Mouse (Mus musculus): Measurements from ENCODE around the gene Dlg2.

The Dlg2 gene

DNA sequence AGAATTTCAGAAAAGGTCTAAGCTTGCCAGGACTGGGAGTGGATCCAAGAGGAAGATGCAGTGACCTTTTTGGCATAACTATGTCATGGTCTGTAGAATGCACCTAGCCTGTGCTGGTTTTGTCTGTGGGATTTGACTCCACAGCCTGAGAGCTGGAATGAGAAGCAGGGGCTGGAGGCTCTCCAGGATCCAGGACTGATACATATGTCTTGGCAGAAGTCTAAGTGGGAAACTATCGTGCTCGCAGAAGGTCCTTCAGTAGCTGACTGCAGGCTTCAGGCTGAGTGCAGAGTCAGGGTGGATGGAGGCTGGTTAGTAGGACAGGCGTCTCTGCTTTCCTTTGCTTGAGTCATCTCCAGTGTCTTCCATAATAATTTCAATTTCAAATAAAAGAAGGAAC is 807.7 kb downstream of the Dlg2 start:
- no peak for DNase-seq

DNA sequence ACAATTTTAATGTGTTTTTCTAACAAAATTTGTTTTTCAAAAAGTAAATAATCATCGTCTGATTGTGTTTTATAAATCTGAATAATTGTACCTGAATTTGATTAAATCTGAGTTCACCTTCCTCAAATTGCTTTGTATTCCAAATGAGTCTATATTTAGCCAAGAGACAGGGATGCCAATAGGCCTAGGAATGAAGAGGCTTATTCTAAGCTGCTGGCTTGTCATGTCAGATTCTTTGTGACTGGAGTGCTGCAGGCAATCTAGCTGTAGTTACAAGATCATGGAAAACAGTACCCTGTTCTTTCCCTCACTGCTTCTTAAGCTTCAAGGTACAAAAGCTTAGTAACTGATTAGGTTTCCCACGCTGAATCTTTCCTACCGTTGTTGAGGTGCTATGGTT is 811.9 kb downstream of the Dlg2 start:
- no peak for DNase-seq

DNA sequence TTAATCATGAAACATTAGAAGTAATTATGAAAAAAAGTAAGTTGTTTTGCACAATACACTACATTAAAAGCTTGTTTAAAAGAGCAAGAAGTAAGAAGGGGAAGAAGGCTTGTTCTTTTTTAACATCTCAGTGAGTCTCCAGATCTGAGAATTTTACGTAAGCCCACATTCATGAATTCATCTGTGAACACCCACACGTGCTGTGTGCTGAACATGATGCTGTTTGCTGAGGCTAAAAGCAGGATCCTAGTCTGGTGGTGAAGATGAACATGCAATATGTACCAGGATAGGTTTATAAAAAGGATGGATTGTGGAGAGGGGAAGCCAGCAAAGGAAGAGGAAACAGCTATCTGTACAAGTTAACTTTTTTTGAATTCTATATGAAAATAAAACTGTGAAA is 819.7 kb downstream of the Dlg2 start:
- no peak for DNase-seq

DNA sequence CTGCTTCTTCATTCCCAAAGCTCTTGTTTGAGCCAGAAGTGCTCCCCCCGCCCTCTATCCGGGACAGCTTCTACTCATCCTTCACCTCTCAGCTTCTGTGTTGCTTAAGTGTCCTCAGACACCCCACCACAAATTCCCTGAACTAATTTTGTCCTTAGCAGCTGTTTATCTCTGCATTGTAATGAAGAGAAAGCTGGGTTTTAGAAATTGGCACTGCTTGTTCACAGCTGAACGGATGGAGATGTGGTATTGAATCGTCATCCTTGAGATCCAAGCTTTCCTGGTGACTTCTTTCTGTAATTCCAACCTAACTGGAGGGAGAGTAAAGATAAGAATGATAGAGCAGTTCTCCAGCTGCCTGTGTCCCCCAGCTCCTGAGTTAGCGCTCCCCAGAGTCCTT is 834.7 kb downstream of the Dlg2 start:
- DNase-seq: no peak

DNA sequence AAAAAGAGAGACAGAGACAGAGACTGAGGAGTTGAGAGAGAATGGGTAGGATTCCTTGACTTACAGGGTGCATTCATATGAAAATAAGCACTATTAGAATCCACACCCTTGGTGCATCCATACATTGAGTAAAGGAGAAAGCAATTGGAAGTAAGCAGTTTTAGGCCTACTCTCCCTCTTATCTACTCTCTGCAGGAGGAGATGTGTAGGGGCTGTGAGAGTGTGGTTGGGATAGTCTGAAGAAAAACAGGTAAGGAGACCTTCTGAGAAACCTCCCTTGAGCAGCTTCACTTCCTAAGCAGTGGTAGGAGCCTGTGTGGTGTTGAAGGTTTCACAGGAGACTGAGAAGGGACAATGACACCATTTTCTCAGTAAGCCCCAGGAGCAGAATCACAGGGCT is 868.6 kb downstream of the Dlg2 start:
- DNase-seq: no peak

DNA sequence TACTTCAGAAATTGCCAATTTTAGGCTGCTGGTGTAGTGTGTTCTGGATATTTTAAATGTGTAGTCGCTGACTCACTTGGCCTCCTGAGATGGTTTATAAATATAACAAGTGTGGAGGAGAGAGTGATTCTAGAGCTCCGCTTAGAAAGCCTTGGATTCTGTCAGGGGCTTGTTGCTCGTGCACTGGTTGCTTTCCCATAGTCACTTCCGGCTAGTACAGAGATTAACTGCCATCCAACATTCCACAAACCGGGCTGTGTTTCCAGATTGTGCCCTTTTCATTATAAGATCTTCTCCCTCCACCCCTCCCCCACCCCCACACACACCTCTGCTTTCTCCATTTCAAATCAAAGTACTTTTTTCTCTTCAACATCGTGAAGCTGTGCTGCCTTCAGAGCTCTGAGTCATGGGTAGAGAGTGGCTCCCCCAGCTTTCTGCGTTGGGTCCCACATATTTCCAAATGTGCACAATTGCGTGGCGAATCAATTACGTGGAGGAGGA is 893.4 kb downstream of the Dlg2 start:
- DNase-seq: no peak

DNA sequence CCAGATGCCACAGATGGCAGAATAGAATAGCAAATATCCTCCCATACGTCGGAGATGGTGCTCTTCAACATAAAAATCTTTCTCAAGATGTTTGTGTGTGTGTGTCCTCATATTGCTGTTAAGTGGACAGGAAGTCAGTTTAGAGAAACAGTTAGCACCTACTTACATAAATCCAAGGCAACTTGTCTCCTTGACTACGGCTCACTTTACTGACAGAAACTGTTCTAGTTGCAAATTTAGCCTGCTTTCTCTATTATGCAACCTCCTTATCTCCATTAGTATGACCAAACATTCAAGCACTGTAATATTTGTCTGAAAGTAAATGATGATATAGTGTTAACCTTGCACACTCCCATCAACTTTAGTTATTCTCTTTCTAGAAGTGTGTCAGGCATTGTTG is 905.8 kb downstream of the Dlg2 start:
- DNase-seq: no peak

DNA sequence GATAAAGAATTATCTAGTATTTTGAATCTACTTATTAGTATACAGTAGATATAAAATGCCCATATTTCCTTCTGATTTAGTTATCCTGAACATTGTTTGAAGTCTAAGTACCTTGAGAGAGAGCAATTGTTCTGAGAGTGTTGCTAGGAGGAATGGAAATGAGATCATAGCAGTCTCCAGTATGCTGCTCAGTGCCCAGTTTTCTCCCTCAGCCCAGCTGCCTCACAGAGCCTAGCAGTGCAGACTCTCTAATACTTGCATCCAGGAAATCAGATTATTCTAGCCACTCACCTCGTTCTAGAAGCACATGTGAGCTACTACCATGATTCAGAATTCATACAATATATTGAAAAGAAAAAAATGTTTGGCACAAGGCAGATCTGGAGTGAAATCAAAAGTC is 907.4 kb downstream of the Dlg2 start:
- no peak for DNase-seq

DNA sequence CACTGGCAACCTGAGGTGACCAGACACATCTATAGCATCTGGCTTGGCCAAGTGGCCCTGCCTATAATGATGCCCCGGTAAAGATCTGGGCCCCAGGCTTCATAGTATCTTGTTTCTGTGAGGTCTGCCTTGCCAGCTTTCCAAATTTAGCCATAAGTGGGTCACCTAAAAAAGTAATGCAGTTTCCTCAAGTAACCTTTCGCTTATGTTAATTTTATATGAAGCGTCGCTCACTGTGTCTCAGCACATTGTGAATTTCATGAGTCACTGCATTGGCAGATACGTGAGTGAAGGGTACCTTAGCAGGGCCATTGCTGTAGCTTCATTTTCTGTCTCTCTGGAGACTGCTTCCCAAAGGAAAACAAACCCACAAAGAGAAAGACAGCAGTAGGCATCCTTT is 912.8 kb downstream of the Dlg2 start:
- DNase-seq: no peak

DNA sequence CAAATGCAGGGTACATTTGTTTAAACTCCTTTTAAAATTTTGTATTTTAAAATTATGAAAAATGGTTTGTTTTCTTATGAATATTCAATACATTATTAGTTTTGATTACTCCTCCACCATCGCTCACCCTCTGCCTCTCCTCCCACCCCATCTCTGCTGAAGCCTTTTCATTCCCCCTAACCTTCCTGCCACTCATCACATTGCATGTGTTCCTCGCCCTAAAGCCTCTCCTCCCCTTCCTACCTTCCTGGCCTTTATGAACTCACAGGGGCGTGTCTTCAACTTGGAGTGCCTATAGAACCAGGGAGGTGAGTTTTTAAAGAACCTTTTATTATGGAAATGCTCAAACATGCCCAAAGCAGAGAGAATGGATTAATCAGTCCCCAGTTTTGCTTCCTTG is 921.4 kb downstream of the Dlg2 start:
- no peak for DNase-seq

DNA sequence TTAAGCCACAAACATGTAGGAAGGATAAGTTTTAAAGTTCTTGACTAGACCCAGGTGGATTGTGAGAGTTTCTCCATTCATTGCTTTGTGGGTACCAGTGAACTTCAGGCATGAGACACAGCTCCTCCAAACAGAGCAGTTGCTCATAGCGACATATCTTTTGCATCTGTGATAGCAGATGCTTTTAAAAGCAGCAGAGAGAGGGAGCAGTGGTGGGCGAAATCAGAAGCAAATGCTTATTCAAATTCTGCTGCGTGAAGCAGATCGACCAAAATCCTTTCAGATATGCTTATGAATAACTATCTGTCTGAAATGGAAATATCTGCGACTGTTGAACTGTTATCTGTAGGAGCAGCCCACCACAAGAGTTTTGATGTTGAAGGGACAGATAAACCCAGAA is 935.6 kb downstream of the Dlg2 start:
- DNase-seq: no peak

DNA sequence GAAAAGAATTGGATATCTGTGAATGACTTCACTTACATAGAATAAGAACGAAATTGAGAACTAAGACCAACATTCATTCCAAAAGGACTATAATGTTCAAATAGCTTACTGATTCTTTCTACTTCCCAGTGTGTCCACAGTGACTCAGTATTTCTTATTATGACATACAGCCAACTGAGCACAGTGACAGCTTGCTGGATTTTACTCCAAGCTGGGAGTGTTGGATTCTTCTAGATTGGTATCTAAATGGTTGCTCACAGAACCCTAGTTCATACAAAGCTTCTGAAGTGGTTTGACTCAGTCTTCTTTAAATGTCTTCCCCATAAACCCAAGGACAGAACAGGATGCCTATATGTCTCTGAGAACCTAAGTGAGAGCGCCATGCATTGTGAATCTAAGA is 937.7 kb downstream of the Dlg2 start:
- no peak for DNase-seq

DNA sequence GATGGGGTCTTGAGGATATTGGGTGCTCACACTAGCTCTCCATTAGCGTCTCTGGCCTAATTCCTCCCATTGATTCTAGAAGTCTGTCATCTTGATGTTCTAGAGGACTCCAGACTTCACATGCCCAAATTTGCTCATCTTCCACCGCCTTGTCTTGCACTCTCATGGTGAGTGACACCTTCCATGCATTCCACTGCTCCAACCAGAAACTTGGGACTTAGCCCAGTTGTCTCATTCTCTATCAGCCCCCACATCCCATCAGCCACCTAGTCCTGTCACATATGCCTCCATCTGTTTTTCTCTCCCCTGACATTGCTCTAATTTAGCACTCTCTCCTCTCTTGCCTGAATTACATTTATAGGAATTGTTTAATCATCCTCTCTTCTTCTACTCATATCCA is 938.3 kb downstream of the Dlg2 start:
- DNase-seq: no peak

DNA sequence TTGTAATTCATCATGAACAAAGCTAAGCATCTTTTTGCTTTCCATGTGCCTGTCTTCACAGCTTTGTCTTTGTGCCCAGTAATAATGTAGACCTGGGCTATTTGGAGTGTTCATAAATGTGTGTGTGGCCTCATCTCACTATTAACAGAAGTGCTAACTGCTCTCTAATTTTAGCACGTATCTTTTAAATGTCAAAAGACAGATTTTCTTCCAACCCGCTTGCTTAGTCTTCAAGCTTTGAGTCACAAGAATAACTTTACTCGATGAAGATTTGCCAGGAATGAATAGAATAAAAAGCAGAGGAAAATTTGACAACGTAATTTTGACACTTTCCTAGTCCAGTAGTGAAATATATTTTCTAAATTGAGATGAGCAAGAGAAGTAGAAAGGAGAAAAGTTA is 943.7 kb downstream of the Dlg2 start:
- no peak for DNase-seq

DNA sequence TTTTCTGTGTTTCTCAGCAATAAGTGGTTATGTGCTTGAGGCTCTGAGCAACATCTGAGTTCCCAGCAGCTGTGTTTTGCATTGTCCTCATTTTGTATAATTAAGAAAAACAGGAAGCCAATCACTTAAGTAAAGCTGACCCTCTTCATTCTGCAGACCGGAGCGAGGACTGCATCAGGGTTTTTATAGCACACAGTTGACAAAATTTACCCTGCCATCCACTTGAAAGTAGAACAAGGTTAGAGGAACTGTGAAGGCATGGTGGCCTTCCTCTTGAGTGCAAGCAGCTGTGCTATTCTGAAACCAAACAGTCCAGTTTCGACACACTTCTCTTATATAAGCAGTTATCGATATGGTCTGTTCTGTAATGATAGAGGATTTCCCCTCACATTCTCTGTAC is 947.3 kb downstream of the Dlg2 start:
- no peak for DNase-seq

DNA sequence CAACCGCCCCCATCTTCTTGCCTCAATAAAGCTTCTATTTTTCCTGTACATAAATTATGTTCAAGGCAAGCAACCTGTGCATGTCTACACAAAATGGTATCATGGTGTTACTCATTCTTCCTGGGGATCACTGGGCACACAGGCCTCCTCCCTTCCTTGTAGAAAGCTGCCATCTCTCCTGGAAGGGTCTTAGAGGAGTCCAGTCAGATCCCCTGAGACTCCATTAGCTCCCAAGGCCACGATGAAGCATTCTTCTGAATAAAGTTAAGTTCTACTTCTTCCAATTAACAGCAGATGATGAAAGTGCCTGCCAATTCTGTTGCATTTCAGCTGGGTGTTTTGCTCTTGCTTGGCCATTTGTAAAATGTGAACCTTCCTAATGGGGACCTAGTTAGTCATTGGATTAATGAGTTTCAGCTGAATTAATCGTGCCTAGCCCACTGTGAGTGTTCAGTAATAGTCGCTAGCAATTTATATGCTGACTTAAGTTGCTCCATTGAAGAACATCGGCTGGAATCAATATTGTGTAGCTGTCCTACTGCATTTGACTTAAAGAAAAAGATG is 953.3 kb downstream of the Dlg2 start:
- DNase-seq: no peak

DNA sequence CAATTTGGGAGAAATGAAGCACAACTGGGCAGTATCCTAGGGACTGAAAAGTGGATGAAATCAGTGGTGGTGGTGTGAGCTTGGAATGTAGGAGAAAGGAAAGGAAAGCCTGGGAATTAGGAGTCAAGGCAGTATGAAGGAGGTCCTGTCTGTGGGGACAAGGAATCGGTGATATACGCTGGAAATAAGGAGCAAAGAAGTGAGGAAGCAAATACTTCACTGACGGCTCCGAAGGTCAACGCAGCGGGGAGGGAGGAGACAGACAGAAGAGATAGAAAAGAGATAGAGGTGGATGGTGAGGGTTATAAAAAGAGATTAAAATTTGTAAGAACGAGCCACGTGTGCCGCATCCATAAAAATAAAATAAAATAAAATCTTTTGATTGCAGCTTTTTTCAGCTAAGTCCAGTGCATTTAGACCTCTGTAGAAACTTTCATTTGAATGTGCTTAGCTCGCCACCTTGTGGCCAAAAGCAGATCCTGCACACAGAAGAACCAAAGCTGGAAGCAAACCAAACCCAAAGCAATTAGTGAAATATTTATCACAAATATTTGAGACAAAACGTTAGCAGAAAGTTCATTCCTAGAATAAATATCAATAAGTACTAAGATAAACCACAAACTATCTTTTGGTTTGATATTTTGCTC is 955.2 kb downstream of the Dlg2 start:
- peak; percentile 36 to 58 for DNase-seq

DNA sequence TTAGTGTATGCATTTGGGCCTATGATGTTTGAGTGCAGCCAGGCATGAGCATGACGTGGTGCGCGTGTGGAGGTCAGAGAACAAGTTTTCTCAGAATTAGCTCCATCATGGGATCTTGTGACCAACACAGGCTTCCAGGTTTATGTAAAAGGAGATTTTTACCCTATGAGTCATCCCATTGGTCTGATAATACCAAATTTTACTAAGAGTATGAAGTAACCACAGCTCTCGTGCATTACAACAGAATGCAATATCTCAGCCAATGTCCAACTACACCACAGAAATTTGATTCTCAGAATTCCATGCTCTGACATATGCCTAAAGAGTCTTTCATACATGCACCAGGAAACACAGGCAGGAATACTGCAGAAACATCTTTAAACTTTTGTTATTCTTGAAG is 956.1 kb downstream of the Dlg2 start:
- no peak for DNase-seq

DNA sequence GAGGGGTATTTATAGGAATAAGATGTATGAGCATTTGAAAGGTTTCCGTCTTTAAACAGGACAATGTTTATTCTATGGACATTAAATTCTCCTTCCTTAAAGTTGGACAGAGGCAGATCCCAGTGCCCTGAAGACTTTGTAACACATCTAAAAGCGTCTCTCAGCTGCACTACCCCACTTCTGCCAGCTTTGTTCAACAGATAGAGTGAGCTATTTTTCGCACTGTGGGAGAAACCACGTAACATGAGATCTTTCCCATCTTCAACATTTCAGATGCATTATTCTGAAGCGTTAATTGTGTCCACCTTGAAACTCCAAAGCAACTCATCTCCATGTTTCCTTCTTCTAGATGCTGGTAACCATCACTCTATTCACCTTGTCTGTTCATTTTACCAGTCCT is 958.3 kb downstream of the Dlg2 start:
- DNase-seq: no peak

DNA sequence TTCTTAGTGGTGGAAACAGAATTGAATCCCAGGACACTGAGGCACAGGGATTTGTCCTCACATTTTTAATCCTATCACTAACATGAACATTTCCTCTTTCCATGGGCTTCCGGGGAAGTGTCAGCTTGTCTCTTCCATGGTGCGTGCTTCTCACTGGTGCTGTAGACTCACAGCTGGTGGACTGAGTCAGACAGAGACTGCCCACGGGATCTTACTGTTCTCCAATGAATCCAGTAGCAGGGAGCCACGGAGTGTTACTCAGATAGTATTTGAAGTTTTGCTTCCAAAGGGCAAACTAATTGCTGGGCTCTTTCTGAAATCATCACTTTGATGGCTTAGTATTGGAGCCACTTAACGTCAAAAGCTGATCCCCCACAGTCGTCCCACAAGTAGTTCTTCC is 963.9 kb downstream of the Dlg2 start:
- DNase-seq: no peak

DNA sequence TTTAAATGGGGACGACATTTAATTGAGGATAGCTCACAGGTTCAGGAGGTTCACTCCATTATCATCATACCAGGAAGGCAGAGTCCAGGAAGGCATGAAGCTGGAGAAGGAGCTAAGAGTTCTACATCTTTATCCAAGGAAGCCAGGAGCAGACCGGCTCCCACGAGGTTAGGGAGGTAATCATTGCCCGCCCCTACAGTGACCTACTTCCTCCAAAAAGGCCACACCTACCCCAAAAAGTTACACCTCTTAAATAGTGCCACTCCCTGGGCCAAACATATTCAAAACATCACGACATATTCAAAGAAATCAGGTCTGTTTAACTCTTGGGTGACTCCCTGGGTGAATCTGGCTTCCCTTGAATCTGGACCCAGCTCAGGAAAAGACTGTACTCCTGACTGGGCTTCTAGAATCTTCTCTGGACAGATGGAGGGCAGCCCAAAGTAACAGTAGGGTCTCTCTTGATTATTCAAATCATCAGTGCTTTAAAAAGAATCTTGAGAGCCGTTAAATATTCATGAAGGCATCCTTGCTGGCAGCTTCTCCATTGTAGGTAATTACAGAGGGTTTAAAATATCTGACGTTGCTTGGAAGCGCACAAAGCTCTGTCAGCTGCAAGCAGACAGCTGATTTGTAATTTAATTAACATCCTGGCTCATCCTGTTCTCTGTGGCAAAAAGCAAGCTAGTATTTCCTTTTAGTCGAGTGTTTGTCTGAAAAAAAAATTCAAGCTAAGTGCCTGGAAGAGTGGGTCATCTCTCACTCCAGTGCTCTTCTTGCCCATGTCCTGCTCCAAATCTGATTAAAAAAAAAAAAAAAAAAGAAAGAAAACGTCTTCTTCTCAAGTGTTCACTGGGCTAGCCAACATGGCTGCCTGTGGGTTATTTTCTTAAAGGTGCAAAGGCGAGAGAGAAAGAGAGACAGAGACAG is 966.2 kb downstream of the Dlg2 start:
- DNase-seq: no peak

DNA sequence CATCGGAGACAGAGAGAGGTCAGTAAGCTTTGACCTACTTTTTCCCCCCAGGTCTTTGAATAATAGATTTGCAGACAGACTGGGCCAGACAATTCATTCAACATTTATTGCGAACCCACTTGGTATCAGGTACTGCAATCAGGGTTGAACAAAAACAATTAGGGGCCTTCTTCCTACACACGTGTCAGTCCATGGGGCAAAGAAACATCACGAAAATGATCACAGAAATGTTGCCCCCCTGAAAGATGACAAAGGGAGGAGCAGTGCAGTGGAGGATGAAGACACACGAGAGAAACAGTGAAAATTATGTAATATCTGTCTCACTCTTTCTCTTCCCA is 966.9 kb downstream of the Dlg2 start:
- no peak for DNase-seq

DNA sequence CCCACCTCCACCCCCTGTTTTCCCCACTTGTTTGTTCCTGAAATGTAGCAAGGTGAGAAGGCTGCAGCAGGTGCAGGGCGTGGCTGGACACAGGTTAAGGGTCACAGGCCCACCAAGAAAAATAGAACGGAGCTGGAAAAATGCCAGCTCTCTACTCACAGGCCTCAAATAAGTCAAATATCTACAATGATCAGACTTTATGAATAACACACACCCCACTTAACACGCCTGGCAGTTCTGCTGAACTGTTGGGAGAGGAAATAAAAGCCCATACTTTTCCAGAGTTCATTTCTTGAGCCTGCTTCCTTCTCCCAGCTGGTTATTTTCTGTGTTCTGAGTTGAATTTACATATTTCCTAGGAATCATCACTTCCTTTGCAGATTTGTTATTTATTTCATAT is 967.4 kb downstream of the Dlg2 start:
- no peak for DNase-seq

DNA sequence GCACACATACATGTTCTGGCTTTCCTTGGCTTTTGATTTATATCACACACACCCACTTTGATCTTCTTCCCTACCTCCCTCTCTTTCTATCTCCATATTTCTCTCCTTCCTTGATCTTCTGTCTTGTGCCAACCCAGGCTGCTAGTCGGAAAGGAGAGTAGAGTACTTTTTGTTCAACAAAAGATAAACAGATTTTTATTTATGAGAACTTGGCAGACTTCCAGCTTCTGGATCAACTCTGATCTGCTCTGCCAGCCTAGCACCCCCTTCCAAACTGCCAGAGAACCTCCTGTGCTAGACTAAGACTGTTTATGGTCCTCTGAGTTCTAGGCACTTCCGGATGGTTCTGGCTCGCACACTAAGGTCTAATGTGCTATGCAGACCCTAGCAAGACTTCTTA is 968.3 kb downstream of the Dlg2 start:
- DNase-seq: no peak
